Mouse (Mus musculus): ENCODE data around the gene Cnot11. TPM values are rescaled to one million over a fixed set of nuclear protein-coding genes. Genes with fewer than 3 reads are reported as not detected.

Gene Cnot11
- polyA plus RNA-seq, 1 experiment from 2014 or later, result 12.9 TPM

GRCm38 (mm10) chr1:39505600-39505999, 29.2 kb upstream of the Cnot11 start:
- Histone ChIP-seq H3K9me3 (ENCODE audit: control insufficient read depth, low read length) (no peaks in the 10 kb centered on the region), H3K9ac (ENCODE audit: low read depth, low read length) (no peak overlapping the region)
- WGBS, result 73% methylated on average over 9 of the region's 9 CpGs

GRCm38 (mm10) chr1:39511775-39512174, 23.0 kb upstream of the Cnot11 start:
- 64% methylated on average over 8 of the region's 8 CpGs for WGBS
- Histone ChIP-seq H3K36me3 (ENCODE audit: control insufficient read depth, insufficient read depth, low read length) (no peaks in the 10 kb centered on the region), H3K27me3 (replicated peaks; ENCODE audit: control insufficient read depth, insufficient read depth, low read length) (no peaks in the 10 kb centered on the region), H3K4me1 (ENCODE audit: control insufficient read depth, insufficient read depth, low read length) (0 out of 2 replicates have a peak, but pooled peaks cover 4% of the 10 kb centered on the region), H3K27ac (ENCODE audit: low read length) (no peak overlapping the region), H3K4me3 (ENCODE audit: low read length) (no peak overlapping the region), H3K9ac (ENCODE audit: low read depth, low read length) (no peak overlapping the region), H3K9me3 (ENCODE audit: control insufficient read depth, low read length) (no peaks in the 10 kb centered on the region), H3K4me2 (ENCODE audit: low read depth, low read length) (no peak overlapping the region)
- ATAC-seq, result no peak

More at GRCm38 (mm10) chr1:39505600-39505999, 29.2 kb upstream of the Cnot11 start:
- no peak overlapping the region for H3K4me3 ChIP-seq (ENCODE audit: low read length)
- H3K4me1 ChIP-seq (ENCODE audit: control insufficient read depth, insufficient read depth, low read length), result no peaks in the 10 kb centered on the region
- no peak overlapping the region for H3K4me2 ChIP-seq (ENCODE audit: low read depth, low read length)
- no peak for ATAC-seq
- H3K36me3 ChIP-seq (ENCODE audit: control insufficient read depth, insufficient read depth, low read length), result no peaks in the 10 kb centered on the region
- no peak overlapping the region for H3K27ac ChIP-seq (ENCODE audit: low read length)
- H3K27me3 ChIP-seq (replicated peaks; ENCODE audit: control insufficient read depth, insufficient read depth, low read length), result no peaks in the 10 kb centered on the region

GRCm38 (mm10) chr1:39512183-39512582, 22.6 kb upstream of the Cnot11 start:
- Histone ChIP-seq H3K27ac (ENCODE audit: low read length) (no peak overlapping the region), H3K9me3 (ENCODE audit: control insufficient read depth, low read length) (no peaks in the 10 kb centered on the region), H3K36me3 (ENCODE audit: control insufficient read depth, insufficient read depth, low read length) (no peaks in the 10 kb centered on the region), H3K9ac (ENCODE audit: low read depth, low read length) (no peak overlapping the region), H3K4me2 (ENCODE audit: low read depth, low read length) (no peak overlapping the region), H3K4me3 (ENCODE audit: low read length) (no peak overlapping the region), H3K27me3 (replicated peaks; ENCODE audit: control insufficient read depth, insufficient read depth, low read length) (no peaks in the 10 kb centered on the region), H3K4me1 (ENCODE audit: control insufficient read depth, insufficient read depth, low read length) (0 out of 2 replicates have a peak, but pooled peaks cover 4% of the 10 kb centered on the region)
- 81% methylated on average over 1 of the region's 1 CpGs for WGBS
- ATAC-seq, result no peak

- WGBS, result 70% methylated on average over 10 of the region's 10 CpGs
- Histone ChIP-seq H3K4me2 (ENCODE audit: low read depth, low read length) (no peak overlapping the region), H3K4me1 (ENCODE audit: control insufficient read depth, insufficient read depth, low read length) (0 out of 2 replicates have a peak, but pooled peaks cover 4% of the 10 kb centered on the region), H3K9me3 (ENCODE audit: control insufficient read depth, low read length) (no peaks in the 10 kb centered on the region), H3K27ac (ENCODE audit: low read length) (peak overlapping the region; percentile 59), H3K9ac (ENCODE audit: low read depth, low read length) (no peak overlapping the region), H3K4me3 (ENCODE audit: low read length) (no peak overlapping the region), H3K36me3 (ENCODE audit: control insufficient read depth, insufficient read depth, low read length) (no peaks in the 10 kb centered on the region), H3K27me3 (replicated peaks; ENCODE audit: control insufficient read depth, insufficient read depth, low read length) (no peaks in the 10 kb centered on the region)
- peak; percentile 85 for ATAC-seq
Measured at GRCm38 (mm10) chr1:39515303-39515991, 19.3 kb upstream of the Cnot11 start.

- Histone ChIP-seq H3K9ac (ENCODE audit: low read depth, low read length) (no peak overlapping the region), H3K36me3 (ENCODE audit: control insufficient read depth, insufficient read depth, low read length) (no peaks in the 10 kb centered on the region), H3K4me1 (ENCODE audit: control insufficient read depth, insufficient read depth, low read length) (no peaks in the 10 kb centered on the region), H3K4me2 (ENCODE audit: low read depth, low read length) (no peak overlapping the region), H3K27me3 (replicated peaks; ENCODE audit: control insufficient read depth, insufficient read depth, low read length) (no peaks in the 10 kb centered on the region), H3K9me3 (ENCODE audit: control insufficient read depth, low read length) (no peaks in the 10 kb centered on the region), H3K4me3 (ENCODE audit: low read length) (no peak overlapping the region), H3K27ac (ENCODE audit: low read length) (no peak overlapping the region)
- no peak for ATAC-seq
- 87% methylated on average over 7 of the region's 7 CpGs for WGBS
Measured at GRCm38 (mm10) chr1:39521326-39521725, 13.5 kb upstream of the Cnot11 start.

- H3K9me3 ChIP-seq (ENCODE audit: control insufficient read depth, low read length), result no peaks in the 10 kb centered on the region
- no peaks in the 10 kb centered on the region for H3K36me3 ChIP-seq (ENCODE audit: control insufficient read depth, insufficient read depth, low read length)
- H3K27ac ChIP-seq (ENCODE audit: low read length), result no peak overlapping the region
- no peaks in the 10 kb centered on the region for H3K4me1 ChIP-seq (ENCODE audit: control insufficient read depth, insufficient read depth, low read length)
- WGBS, result 27% methylated on average over 5 of the region's 5 CpGs
- ATAC-seq, result peak; percentile 26; the same call in 1 of the 2 replicates
- no peak overlapping the region for H3K4me3 ChIP-seq (ENCODE audit: low read length)
- no peak overlapping the region for H3K9ac ChIP-seq (ENCODE audit: low read depth, low read length)
- no peak overlapping the region for H3K4me2 ChIP-seq (ENCODE audit: low read depth, low read length)
- no peaks in the 10 kb centered on the region for H3K27me3 ChIP-seq (replicated peaks; ENCODE audit: control insufficient read depth, insufficient read depth, low read length)
Measured at GRCm38 (mm10) chr1:39522519-39522918, 12.3 kb upstream of the Cnot11 start.

- WGBS, result 72% methylated on average over 7 of the region's 7 CpGs
- Histone ChIP-seq H3K4me3 (ENCODE audit: low read length) (no peak overlapping the region), H3K9me3 (ENCODE audit: control insufficient read depth, low read length) (no peaks in the 10 kb centered on the region), H3K4me1 (ENCODE audit: control insufficient read depth, insufficient read depth, low read length) (no peaks in the 10 kb centered on the region), H3K9ac (ENCODE audit: low read depth, low read length) (no peak overlapping the region), H3K4me2 (ENCODE audit: low read depth, low read length) (no peak overlapping the region), H3K36me3 (ENCODE audit: control insufficient read depth, insufficient read depth, low read length) (no peaks in the 10 kb centered on the region), H3K27ac (ENCODE audit: low read length) (no peak overlapping the region), H3K27me3 (replicated peaks; ENCODE audit: control insufficient read depth, insufficient read depth, low read length) (no peaks in the 10 kb centered on the region)
- no peak for ATAC-seq
Measured at GRCm38 (mm10) chr1:39525763-39526162, 9.0 kb upstream of the Cnot11 start.

- no peaks in the 10 kb centered on the region for H3K27me3 ChIP-seq (replicated peaks; ENCODE audit: control insufficient read depth, insufficient read depth, low read length)
- no peaks in the 10 kb centered on the region for H3K36me3 ChIP-seq (ENCODE audit: control insufficient read depth, insufficient read depth, low read length)
- H3K27ac ChIP-seq (ENCODE audit: low read length), result no peak overlapping the region
- WGBS, result 80% methylated on average over 9 of the region's 9 CpGs
- no peak overlapping the region for H3K4me3 ChIP-seq (ENCODE audit: low read length)
- no peak for ATAC-seq
- H3K4me2 ChIP-seq (ENCODE audit: low read depth, low read length), result no peak overlapping the region
- H3K9ac ChIP-seq (ENCODE audit: low read depth, low read length), result no peak overlapping the region
- H3K9me3 ChIP-seq (ENCODE audit: control insufficient read depth, low read length), result no peaks in the 10 kb centered on the region
- no peaks in the 10 kb centered on the region for H3K4me1 ChIP-seq (ENCODE audit: control insufficient read depth, insufficient read depth, low read length)
Measured at GRCm38 (mm10) chr1:39526371-39527167, 8.2 kb upstream of the Cnot11 start.

GRCm38 (mm10) chr1:39527432-39527831, 7.4 kb upstream of the Cnot11 start:
- H3K9me3 ChIP-seq (ENCODE audit: control insufficient read depth, low read length), result no peaks in the 10 kb centered on the region

More at GRCm38 (mm10) chr1:39527432-39527831, 7.4 kb upstream of the Cnot11 start:
- H3K27ac ChIP-seq (ENCODE audit: low read length), result no peak overlapping the region
- no peaks in the 10 kb centered on the region for H3K27me3 ChIP-seq (replicated peaks; ENCODE audit: control insufficient read depth, insufficient read depth, low read length)
- H3K4me2 ChIP-seq (ENCODE audit: low read depth, low read length), result no peak overlapping the region
- H3K4me3 ChIP-seq (ENCODE audit: low read length), result no peak overlapping the region
- no peaks in the 10 kb centered on the region for H3K36me3 ChIP-seq (ENCODE audit: control insufficient read depth, insufficient read depth, low read length)
- 13% methylated on average over 7 of the region's 7 CpGs for WGBS
- no peak overlapping the region for H3K9ac ChIP-seq (ENCODE audit: low read depth, low read length)
- ATAC-seq, result peak; percentile 59; the same call in 1 of the 2 replicates
- H3K4me1 ChIP-seq (ENCODE audit: control insufficient read depth, insufficient read depth, low read length), result no peaks in the 10 kb centered on the region

Measured in intestine, embryonic 16.5 days (tissue).